Mouse (Mus musculus): Measurements from ENCODE around the gene Ly6g5b.

Ly6g5b gene

DNA sequence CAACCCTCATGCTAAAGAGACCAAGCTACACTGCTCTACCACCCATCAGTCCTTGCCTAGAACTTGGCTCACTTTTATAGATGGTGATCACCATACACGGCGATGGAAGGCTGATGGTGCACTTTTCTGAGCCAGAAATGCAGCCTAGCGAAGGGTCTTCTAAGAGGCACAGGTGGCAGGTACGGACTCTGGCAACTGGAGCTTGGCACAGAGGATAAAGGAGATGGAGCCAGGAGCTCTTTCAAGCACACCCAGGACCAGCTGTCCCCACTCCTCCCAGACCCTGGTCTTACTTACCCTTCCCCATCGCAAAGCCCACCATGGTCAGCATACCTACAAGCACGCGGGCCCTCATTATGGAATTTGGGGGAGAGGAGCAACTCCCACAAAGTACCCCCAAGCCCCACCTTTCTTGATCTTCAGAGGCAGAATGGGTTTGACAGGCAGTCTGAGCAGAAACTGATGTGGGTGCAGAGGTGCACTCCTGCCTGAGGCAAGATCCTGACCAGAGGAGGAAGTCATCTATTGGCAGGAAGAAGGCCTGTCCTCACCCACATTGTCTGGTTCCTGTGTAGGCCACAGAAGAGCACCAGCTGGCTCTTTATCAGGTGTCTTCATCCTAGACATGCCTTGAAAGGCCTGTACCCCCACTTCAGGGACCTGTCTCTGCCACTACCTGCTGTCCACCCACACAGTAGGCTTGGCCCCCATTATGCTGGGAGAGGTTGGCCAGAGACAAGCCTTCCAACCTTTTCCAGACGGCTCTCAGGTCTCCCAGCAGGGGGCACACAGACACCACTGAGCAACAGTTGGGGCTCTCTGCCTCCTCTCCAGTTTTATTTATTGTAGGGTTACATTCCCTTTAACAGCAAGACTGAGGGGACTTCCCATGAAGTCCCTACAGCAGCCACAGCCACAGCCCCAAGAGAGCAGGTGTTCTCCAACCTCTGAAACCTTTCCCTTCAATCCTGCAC is at the start of gene Ly6g5b:
Ly6g5b (minus strand) TSS at position 383 of the 974 bp plus-strand sequence.
- TF ChIP-seq GATA4 (IDR thresholded peaks at IDR 0.05; ENCODE audit: insufficient replicate concordance, low read length), result no peak

DNA sequence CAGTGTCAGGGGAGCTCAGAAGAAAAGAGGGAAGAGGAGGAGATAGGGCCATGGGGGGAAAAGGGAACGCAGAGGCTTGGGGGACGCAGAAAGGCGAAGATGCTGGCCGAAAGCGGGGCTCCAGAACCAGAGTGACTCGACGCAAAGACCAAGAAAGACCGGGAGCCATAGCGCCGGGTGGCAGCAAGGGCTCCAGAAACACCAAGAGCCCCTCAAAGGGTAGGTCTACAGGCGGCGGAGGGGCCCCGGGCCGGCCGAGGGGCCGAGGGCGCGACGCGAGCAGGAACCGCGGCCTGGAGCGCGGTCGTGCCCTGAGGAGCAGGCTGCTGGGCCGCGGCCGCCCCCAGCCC is 49.0 kb upstream of the Ly6g5b start:
- no peak for TF ChIP-seq GATA4 (IDR thresholded peaks at IDR 0.05; ENCODE audit: insufficient replicate concordance, low read length)

DNA sequence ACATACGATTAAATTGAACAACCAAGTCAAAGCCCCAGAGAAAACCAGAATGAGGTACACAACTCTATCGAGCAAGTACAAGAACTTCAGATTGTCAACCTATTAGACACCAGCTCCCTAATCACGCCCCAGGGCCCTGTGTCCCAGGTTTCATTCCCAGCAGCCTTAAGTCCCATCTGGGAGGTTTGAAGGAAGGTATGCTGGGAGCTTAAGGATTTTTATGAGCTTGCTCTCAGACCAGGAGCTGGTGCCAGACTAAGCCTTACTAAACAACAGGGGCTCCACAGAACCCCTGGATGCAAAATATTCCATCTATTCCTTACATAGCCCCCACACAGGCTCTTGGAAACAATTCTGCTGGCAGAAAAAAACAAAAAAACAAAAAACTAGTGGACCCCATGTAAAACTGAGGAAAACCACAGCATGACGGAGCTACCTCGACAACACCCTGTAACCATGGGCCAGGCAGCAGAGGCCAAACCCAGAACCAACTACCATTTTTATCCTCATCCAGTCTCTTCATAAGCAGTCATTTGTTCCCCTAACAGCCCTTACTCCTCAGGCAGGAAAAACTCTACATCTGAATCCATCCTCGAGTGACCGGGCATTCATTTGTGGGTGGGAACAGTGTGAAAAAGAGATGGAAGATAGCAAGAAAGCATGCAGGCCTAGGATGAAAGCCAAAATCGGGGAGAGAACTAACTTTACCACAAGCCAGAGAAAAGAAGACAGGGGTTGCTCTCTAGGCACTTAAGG is 48.3 kb upstream of the Ly6g5b start:
- TF ChIP-seq GATA4 (IDR thresholded peaks at IDR 0.05; ENCODE audit: insufficient replicate concordance, low read length), result no peak

DNA sequence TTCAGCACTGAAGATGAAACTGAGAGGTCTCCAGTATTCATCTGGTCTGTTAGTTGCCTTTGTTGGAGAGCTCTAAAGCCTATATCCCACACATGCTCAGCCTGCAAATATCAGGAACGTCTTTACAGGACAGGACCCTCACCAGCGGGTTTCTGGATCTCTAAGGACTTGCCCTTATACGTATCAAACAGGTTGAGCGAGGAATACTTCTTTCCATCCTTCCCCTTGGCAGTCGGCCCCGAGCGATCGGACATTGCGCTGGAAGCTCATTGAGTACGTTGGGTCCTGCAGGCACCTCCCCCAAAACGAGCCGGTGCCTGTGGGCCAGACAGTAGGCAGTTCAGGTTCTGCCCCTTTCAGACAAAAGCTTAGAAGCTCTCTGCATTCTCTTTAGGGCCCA is 47.5 kb upstream of the Ly6g5b start:
- TF ChIP-seq GATA4 (IDR thresholded peaks at IDR 0.05; ENCODE audit: insufficient replicate concordance, low read length), result no peak

DNA sequence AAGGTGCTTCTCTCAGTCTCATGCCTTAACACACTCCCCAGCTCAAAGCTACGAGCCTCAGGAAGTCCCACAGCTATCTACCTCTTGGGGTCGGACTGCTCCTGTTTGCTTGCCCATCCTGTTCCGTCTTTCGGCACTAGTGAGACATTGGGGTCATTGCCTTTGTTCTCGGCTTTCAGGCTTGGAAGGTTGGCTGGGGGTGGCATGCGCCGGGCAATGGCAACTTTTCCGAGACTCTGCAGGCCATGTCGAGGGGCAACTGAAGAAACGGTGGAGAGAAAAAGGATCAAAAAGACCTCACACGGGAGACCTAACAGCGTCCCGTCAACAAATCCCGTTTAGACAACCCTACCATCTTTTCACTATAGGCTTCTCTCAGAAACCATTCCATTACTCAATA is 46.9 kb upstream of the Ly6g5b start:
- TF ChIP-seq GATA4 (IDR thresholded peaks at IDR 0.05; ENCODE audit: insufficient replicate concordance, low read length), result no peak

DNA sequence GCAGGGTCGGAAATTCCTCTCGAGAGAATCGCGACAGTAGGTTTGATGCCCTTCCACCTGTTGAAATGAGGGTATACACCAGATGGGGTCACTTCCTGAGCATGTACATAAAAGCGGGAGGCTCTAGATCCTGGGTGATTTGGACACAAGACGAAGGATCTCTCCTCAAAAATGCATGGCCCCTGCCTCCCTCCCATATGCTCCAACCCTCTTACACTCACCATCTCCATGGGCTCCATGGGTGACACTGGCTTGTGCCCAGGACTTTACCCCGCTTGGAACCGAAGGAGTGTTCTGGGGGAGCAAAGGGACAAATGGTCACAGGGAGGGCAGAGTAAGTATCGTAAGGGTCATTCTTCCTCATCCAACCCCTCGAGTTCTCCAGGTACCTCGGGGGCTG is 46.2 kb upstream of the Ly6g5b start:
- no peak for TF ChIP-seq GATA4 (IDR thresholded peaks at IDR 0.05; ENCODE audit: insufficient replicate concordance, low read length)

DNA sequence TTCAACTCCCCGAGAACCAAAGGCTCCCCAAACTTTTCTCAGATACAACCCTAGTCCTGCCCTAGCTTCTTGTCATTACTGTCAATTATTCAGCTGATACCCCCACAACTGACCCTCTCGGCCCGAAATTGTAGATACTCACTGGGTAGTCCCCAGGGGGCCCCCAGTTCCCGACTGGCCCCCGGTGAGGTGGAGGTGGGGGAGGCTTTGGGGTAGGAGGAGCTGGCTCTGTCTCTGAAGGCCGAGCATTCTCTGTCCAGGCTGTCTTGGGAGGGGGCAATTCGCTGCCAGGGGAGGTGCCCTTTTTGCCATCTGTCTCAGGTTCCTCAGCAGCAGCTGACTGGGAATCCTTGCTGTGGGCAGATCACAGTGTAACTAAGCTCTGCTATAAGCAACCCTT is 44.4 kb upstream of the Ly6g5b start:
- no peak for TF ChIP-seq GATA4 (IDR thresholded peaks at IDR 0.05; ENCODE audit: insufficient replicate concordance, low read length)

DNA sequence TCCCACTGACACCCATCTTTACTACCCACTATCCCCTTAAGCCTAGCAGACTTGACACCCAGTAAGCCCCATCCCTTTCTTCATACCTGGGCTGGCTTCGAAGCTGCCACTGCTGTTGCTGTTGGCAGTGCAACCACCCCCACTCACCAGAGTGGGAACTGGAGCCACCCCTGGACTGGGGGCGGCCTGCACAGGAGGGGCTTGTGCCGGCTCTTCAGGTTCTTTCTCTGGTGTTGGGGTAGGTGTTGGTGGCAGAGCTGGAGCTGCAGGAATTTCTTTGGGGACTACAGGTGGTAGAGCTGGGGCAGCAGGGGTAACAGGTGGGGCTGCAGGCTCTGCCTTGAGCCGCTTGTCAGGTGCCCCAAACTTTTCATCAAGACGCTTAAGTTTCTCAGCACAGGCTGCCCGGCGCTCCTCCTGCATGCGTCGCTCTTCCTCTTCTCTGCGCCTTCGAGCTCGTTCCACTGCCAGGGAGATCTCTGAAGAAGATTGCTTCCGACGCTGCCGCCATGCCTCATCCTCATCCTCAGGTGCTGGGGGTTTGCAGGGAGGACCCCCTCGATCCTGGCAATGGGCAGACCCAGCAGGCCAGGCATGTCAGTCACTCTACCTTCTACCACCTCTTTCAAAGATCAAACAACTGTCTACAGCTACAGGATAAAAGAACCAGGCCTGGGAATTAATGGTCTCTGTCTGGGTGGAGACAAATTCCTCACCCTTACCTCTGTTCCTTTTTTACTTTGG is 43.8 kb upstream of the Ly6g5b start:
- no peak for TF ChIP-seq GATA4 (IDR thresholded peaks at IDR 0.05; ENCODE audit: insufficient replicate concordance, low read length)

DNA sequence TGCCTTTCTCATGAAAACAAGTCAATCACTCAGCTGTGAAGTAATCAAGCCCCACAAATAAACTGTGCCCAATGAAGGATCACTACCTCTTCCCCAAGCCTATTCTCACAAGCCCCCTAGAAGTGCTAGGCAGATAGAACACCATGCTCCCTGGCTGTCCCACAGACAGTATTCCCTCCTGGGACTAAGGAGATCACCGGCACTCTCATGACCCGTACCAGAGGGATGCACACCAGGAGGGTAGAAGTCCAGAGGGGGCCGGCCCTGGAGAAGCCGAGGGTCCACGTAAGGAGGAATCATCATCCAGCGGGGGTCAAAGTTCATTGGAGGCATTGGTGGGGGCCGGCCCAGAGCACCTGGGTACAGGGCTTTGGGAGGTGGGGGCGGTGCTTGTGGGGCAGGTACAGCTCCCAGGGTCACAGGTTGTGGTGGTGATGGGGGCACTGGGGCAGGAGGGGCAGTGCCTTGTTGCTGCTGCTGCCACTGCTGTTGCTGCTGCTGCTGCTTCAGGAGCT is 42.5 kb upstream of the Ly6g5b start:
- no peak for TF ChIP-seq GATA4 (IDR thresholded peaks at IDR 0.05; ENCODE audit: insufficient replicate concordance, low read length)

DNA sequence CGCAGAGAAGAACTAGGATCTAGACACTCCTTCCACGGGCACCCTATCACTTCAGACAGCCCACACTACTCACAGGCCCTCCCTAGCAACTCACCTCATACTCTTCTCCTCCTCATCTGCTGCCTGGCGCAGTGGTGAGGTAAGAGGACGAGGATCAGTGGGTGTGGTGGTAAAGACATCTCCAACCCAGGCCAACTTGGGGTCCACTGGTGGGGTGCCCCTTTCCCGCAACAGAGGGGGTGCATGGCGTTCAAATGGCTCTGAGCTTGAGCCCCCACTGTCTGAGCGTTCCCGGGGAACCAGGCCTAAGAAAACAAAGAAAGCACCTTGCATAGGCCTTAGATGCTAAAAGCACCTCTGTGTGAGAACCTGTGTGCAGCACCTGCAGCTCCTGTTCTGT is 42.0 kb upstream of the Ly6g5b start:
- no peak for TF ChIP-seq GATA4 (IDR thresholded peaks at IDR 0.05; ENCODE audit: insufficient replicate concordance, low read length)

DNA sequence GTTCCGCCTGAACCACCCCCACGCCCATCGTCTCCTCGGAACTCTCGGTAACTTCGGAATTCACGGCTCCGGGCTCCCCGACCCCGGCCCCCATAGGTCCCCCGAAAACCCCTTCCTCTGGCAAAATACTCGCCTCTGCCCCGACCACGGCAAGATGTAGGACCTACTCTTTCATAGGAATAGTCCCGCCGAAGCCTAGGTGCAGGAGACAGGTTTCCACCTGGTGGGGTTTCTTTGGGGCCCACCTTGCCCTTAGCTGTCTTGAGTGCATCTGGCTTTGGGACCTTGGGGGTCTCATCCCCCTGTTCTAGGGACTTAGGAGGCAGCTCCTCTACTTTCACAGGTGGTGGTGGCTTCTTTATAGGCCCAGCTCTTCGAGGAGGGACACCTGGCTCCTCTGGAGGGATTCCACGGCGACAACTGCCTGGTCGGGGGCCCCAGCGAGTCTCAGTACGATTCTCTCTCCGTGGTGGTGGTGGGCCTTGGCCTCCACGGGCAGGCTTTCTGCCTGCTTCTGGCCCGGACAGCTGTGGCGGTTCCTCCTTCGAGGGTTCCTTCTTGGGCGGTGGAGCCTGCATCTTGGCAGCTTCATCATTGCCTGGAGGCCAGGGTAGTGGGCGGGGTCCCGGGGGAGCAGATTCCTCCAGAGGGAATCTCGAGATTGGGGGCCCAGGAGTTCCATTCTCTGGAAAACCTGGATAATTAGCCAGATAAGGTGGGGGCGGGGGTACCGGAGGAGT is 41.4 kb upstream of the Ly6g5b start:
- TF ChIP-seq GATA4 (IDR thresholded peaks at IDR 0.05; ENCODE audit: insufficient replicate concordance, low read length), result no peak

DNA sequence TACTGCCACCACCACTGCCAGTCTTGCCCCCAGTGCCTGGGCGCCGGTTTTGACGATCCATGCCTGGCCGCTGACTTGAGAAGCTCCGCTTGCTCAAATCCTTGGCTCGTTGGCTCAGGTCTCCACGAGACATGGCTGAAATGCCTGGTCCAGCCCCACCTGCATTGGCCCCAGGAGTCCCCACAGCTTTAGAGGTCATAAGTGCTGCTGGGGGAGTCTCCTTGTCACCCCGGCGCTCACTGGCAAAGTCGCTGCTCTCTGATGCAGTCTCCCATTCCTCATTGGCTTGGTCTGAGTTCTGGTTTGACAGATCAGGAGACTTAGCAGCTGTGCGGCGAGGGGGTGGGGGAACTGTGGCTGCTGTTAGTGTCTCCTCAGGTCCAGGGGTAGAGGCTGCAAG is 40.2 kb upstream of the Ly6g5b start:
- no peak for TF ChIP-seq GATA4 (IDR thresholded peaks at IDR 0.05; ENCODE audit: insufficient replicate concordance, low read length)

DNA sequence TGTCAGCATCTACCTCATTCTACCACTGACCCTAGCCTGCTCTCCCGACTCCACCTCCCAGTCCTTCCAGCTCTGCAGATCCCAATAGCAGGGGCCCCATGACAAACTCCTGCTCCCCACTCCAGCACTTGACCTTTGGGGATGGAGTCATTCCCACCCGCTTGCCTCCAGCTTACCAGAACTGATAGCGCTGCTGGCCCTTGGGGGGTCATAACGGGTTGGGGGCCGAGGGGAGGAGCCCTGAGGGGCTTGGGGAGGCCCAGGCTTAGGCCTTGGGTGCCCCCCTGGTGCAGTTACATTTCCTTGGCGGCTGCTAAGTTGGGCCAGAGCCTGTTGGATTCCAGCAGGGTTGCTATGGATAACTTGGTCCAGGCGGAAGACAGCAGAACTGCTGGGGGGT is 39.4 kb upstream of the Ly6g5b start:
- no peak for TF ChIP-seq GATA4 (IDR thresholded peaks at IDR 0.05; ENCODE audit: insufficient replicate concordance, low read length)

DNA sequence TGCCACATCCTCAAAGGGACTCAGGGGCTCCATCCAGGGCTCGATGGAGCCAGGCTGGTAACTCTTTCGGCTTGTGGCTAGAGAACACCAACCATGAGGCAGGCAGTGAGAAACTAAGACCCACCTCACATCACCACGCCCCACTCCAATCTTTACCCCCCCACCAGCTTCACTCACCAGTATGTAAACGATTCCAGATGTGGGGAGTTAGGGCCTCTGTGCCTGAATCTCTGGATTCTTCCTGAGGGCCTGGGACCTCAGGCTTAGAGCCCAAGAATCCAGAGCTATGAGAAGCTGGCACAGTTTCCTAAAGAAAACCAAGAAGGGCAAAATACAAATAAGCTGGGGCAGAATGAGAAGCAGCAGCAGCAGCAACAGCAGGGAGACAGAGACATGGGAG is 38.7 kb upstream of the Ly6g5b start:
- no peak for TF ChIP-seq GATA4 (IDR thresholded peaks at IDR 0.05; ENCODE audit: insufficient replicate concordance, low read length)

DNA sequence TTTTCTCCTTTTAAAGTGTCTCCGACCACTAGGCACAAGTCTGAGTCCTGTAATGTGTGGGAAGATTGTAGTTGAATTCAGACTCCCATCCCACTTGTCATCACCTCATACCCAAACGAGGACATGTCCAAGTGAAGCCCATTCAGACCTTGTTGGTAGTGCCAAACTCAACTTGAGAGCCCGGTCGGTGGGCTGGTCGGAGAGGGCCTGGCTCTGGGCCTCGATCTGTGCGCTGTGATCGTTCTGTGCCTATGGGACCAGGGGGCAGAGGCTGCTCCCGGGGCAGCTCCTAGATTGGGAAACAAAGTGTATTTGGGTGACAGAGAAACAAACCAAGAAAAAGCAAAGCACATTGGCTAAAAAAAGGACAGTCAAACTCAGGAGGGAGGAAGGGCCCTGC is 37.8 kb upstream of the Ly6g5b start:
- no peak for TF ChIP-seq GATA4 (IDR thresholded peaks at IDR 0.05; ENCODE audit: insufficient replicate concordance, low read length)
